Mouse (Mus musculus) hindbrain, embryonic 14.5 days (tissue): ENCODE results near the gene Gm20696. TPM values are rescaled to one million over a fixed set of nuclear protein-coding genes. Genes with fewer than 3 reads are reported as not detected.

Experiments
- ATAC-seq: fragments of 200-750 bp; cut with Nextera tagmentation; 2 replicates; pipeline ENCODE4 v1.8.0; 2017; ENCODE audit warnings: moderate number of reproducible peaks, mild to moderate bottlenecking, moderate TSS enrichment, moderate library complexity; ENCODE audit not compliant: low FRiP score
- DNase-seq: peaks from one replicate; pipeline ENCODE4 v3.0.0-alpha.2; 2015; ENCODE audit warnings: low spot score
- H3K27ac ChIP-seq: fragments of 300-500 bp; sonication (generic); 2 replicates; pipeline ENCODE4 v1.5.1; 2014; ENCODE audit warnings: mild to moderate bottlenecking, moderate library complexity
- H3K27me3 ChIP-seq: fragments of 300-500 bp; sonication (generic); 2 replicates; pipeline ENCODE4 v1.6.1; 2014; ENCODE audit warnings: mild to moderate bottlenecking, low read length, mixed read lengths; ENCODE audit not compliant: control insufficient read depth, insufficient read depth
- H3K36me3 ChIP-seq: fragments of 300-500 bp; sonication (generic); replicated peaks from 2 replicates; pipeline ENCODE4 v1.6.1; 2014; ENCODE audit not compliant: control insufficient read depth, insufficient read depth
- H3K4me1 ChIP-seq: fragments of 300-500 bp; sonication (generic); replicated peaks from 2 replicates; pipeline ENCODE4 v1.6.1; 2014; ENCODE audit warnings: antibody characterized with exemption, low read length, mixed read lengths; ENCODE audit not compliant: control insufficient read depth, insufficient read depth
- H3K4me2 ChIP-seq: fragments of 300-500 bp; sonication (generic); replicated peaks from 2 replicates; pipeline ENCODE4 v1.6.1; 2014; ENCODE audit warnings: mild to moderate bottlenecking, moderate library complexity
- H3K4me3 ChIP-seq: fragments of 300-500 bp; sonication (generic); replicated peaks from 2 replicates; pipeline ENCODE4 v1.5.1; 2014; ENCODE audit warnings: mild to moderate bottlenecking, low read length
- H3K9ac ChIP-seq: fragments of 300-500 bp; sonication (generic); 2 replicates; pipeline ENCODE4 v1.6.1; 2014
- H3K9me3 ChIP-seq: fragments of 300-500 bp; sonication (generic); 2 replicates; pipeline ENCODE4 v1.6.1; 2016; ENCODE audit warnings: low read length; ENCODE audit not compliant: control insufficient read depth
- WGBS: fragments of 180-500 bp; shearing (Covaris S2); extraction: QIAGEN DNeasy Blood & Tissue Kit; methylation state at CpG from one replicate; pipeline ENCODE4 v1.1.7; 2014; 5-methylcytosine and 5-hydroxymethylcytosine counted together
- polyA plus RNA-seq: library from polyadenylated mRNA; unstranded; fragments of >200 nt; fragmentation: Nextera tagmentation; extraction: Ambion mirVana; gene quantifications from 2 replicates; pipeline ENCODE4 v1.2.1, GENCODE M21; 2014

The Gm20696 gene
- polyA plus RNA-seq, 1 experiment from 2014 or later, result 2.6 TPM

DNA sequence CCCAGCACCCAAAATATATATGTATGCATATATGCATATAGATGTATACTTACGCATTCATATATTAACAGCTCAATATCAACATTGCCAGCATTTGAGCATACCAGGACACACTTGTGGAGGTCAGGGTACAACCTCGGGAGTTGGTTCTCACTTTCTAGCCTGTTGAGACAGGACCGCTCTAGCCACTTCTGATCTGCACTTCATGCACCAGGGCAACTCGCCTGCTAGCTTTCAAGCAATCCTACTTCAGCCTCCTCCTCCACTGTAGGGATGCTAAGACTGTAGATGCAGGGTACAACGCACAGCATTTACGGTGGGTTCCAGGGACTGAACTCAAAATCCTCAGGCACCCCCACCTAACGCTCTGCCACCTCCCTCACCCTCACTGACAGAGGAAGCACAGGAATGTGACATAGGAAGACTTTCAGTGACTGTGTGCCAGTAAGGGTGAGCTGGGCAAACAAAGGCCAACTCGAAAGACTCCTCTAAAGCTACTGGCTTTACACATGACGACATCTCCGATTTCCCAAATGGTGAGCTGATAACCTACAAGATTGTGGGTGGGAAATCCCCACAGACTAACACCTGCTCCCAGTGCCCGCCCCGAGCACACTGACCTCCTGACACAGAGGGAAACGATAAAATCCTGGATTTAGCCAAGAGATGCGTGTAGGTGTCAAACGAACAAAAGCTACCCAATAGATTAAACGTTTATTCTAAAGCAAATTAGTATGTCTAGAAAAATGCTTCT lies 237.0 kb downstream of the Gm20696 start:
- DNase-seq (no peak), ATAC-seq (no peak)
- 0 out of 2 replicates have a peak, but pooled peaks cover 4% of the 10 kb centered on the region for H3K36me3 ChIP-seq
- no peak overlapping the region for H3K27ac ChIP-seq
- H3K9me3 ChIP-seq, result no peaks in the 10 kb centered on the region
- H3K4me1 ChIP-seq, result 0 out of 2 replicates have a peak, but pooled peaks cover 9% of the 10 kb centered on the region
- H3K9ac ChIP-seq, result no peak overlapping the region
- WGBS, result 83% methylated on average over 16 of the region's 16 CpGs
- no peaks in the 10 kb centered on the region for H3K27me3 ChIP-seq
- no peak overlapping the region for H3K4me3 ChIP-seq
- no peak overlapping the region for H3K4me2 ChIP-seq

DNA sequence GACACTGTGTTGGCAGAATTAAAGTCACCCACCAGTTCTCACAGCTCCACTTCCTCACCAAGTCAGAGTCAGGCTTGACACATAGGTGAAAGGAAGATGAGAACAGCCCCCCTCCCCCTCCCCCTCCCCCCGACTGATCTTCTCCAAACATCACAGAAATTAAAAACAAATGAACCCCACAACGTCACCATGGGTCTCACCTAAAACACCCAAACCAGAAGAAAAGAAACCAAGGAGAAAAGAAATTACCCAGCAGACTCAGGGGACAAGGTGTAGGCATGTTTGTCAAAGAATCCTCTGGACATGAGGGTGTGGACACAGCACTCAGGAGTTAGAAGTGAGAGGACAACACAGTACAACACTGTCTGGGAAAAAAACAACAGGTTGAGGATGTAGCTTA lies 237.6 kb downstream of the Gm20696 start:
- Histone ChIP-seq H3K4me2 (no peak overlapping the region), H3K27me3 (no peaks in the 10 kb centered on the region), H3K4me1 (0 out of 2 replicates have a peak, but pooled peaks cover 9% of the 10 kb centered on the region), H3K36me3 (no peaks in the 10 kb centered on the region), H3K27ac (no peak overlapping the region), H3K4me3 (no peak overlapping the region), H3K9me3 (no peaks in the 10 kb centered on the region), H3K9ac (no peak overlapping the region)
- DNase-seq (no peak), ATAC-seq (no peak)
- WGBS, result 87% methylated on average over 2 of the region's 2 CpGs

DNA sequence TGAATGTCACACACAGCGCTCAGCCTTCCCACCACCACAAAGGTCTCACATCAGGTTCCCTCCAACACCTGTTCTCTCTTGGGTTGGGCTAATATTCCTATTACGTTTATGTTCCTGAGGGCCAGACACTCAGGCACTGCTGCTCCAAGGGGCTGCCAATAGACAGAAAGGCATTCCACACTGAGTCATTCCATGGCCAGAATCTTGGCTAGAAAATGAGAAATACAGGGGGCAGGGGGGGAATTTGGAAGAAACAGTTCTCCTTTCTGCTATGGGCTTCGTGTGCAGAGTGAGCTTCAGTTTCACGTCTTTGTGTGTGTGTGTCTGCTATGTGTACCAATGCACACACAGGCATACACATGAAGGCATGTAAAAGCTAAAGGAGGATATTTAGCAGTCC lies 239.3 kb downstream of the Gm20696 start:
- DNase-seq, result no peak
- 83% methylated on average over 4 of the region's 4 CpGs for WGBS

DNA sequence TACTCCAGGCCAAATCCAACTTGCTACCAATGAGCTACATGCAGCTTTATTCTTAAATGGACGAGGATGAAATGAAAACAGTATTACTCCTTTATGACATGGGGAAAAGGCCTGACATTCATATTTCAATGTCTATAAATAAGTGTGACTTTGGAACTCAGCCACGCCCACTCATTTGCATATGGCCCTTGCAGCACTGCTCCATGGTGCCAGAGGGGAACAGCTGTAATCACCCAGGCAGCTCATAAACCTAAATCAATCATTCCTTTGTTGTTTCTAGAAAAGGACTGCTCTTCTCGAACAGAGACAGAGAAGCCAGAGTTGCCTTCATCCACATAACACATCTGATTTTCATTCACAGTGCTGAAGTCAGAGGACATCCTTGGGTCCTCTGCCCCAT lies 241.6 kb downstream of the Gm20696 start:
- WGBS, result 38% methylated on average over 3 of the region's 3 CpGs
- Histone ChIP-seq H3K4me2 (no peak overlapping the region), H3K4me1 (0 out of 2 replicates have a peak, but pooled peaks cover 5% of the 10 kb centered on the region), H3K36me3 (no peaks in the 10 kb centered on the region), H3K9ac (no peak overlapping the region), H3K27me3 (no peaks in the 10 kb centered on the region), H3K27ac (no peak overlapping the region), H3K4me3 (no peak overlapping the region), H3K9me3 (no peaks in the 10 kb centered on the region)
- ATAC-seq (no peak), DNase-seq (no peak)

More for the DNA sequence above, 239.3 kb downstream of the Gm20696 start:
- Histone ChIP-seq H3K4me1 (0 out of 2 replicates have a peak, but pooled peaks cover 9% of the 10 kb centered on the region), H3K27ac (no peak overlapping the region), H3K9me3 (no peaks in the 10 kb centered on the region), H3K27me3 (no peaks in the 10 kb centered on the region), H3K4me2 (no peak overlapping the region), H3K4me3 (no peak overlapping the region), H3K36me3 (no peaks in the 10 kb centered on the region), H3K9ac (no peak overlapping the region)
- no peak for ATAC-seq

DNA sequence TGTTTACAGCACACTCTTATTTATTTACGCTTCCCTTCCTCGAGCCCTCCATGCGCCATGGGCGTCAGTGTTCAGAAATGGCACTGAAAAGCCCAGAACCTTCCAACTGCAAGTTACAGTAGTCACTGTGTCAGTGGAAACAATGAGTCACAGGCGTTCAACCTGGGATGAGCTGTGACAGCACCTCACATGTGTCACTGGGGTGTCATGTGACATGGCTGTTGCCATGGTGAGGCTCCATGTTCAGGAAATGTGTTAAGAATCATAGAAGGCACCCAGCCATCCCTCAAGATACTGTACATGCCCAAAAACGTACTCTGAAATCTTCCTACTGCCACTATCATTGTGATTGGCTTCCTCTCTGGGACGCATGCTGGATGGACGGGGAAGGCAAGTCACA lies 245.9 kb downstream of the Gm20696 start:
- Histone ChIP-seq H3K4me3 (no peak overlapping the region), H3K36me3 (no peaks in the 10 kb centered on the region), H3K27me3 (no peaks in the 10 kb centered on the region), H3K4me1 (no peaks in the 10 kb centered on the region), H3K9ac (no peak overlapping the region), H3K9me3 (no peaks in the 10 kb centered on the region), H3K4me2 (no peak overlapping the region), H3K27ac (no peak overlapping the region)
- no peak for DNase-seq
- no peak for ATAC-seq
- 86% methylated on average over 8 of the region's 8 CpGs for WGBS

DNA sequence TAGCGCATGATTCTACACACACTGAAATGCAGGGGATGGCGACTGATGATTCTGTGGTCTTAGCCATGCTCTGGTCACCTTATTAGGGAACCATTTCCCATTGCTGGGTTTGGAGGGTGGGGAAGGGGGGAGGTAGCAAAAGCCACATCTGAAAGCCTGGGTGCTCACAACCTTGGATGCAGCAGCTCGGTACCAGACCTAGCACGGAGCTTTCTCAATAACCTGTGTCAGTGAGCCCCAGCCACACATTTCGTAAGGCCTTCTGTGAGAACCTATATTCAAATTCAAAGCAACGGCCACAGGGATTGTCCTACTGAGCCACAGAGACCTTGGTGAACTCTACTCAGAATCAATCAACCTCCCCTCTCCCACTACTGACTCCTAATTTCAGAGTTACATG lies 254.0 kb downstream of the Gm20696 start:
- Histone ChIP-seq H3K36me3 (no peaks in the 10 kb centered on the region), H3K9me3 (no peaks in the 10 kb centered on the region), H3K27me3 (no peaks in the 10 kb centered on the region), H3K4me1 (no peaks in the 10 kb centered on the region), H3K4me2 (no peak overlapping the region), H3K9ac (no peak overlapping the region), H3K4me3 (no peak overlapping the region), H3K27ac (no peak overlapping the region)
- no peak for ATAC-seq
- WGBS, result 85% methylated on average over 6 of the region's 6 CpGs
- no peak for DNase-seq

DNA sequence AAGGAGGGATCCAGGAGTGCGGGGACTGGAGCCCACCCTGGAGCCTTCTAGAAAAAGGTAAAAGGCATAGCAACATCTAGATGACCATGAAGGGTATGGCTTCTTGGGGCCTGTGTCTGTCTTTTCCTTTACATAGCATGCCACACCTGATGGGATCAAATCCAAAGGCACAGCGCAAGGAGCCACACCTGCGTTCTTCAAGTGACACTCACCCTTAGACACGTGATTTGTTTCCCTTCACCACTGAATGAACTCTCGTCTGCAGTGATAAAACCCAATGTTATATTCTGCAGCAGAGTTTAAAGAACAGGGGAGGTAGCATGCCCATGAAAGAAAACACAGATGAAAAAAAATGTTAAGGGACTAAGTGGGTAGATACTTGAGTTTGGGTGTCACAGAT lies 257.0 kb downstream of the Gm20696 start:
- DNase-seq (no peak), ATAC-seq (no peak)
- H3K27ac ChIP-seq, result no peak overlapping the region
- no peak overlapping the region for H3K9ac ChIP-seq
- 93% methylated on average over 5 of the region's 5 CpGs for WGBS
- H3K9me3 ChIP-seq, result no peaks in the 10 kb centered on the region
- peaks cover 4% of the 10 kb centered on the region; the same call in 1 of the 2 replicates for H3K4me1 ChIP-seq
- no peaks in the 10 kb centered on the region for H3K27me3 ChIP-seq
- H3K4me2 ChIP-seq, result no peak overlapping the region
- H3K36me3 ChIP-seq, result no peaks in the 10 kb centered on the region
- no peak overlapping the region for H3K4me3 ChIP-seq

DNA sequence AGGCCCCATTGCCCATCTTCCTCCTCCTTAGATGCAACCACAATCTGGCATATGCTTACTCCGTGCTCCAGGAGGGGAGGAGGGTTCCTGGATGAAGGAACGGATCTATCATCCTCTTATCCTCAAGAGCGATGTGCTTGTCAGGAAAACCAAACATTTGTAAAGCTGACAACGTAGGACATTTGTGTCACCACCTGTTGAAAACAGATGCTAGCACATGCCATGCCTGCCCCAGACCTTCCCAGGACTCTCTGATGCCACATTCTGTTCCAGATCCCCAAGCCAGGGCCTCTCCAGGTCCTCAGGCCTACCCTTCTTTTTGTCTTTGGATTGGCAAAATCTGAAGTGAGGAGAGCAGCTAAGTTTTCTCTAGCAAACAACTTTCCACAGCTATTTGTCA lies 257.7 kb downstream of the Gm20696 start:
- no peak overlapping the region for H3K27ac ChIP-seq
- no peak overlapping the region for H3K9ac ChIP-seq
- H3K4me2 ChIP-seq, result no peak overlapping the region
- no peaks in the 10 kb centered on the region for H3K9me3 ChIP-seq
- no peak overlapping the region for H3K4me3 ChIP-seq
- 84% methylated on average over 4 of the region's 4 CpGs for WGBS
- no peaks in the 10 kb centered on the region for H3K27me3 ChIP-seq
- no peaks in the 10 kb centered on the region for H3K36me3 ChIP-seq
- peaks cover 5% of the 10 kb centered on the region; the same call in 1 of the 2 replicates for H3K4me1 ChIP-seq
- no peak for ATAC-seq
- no peak for DNase-seq

DNA sequence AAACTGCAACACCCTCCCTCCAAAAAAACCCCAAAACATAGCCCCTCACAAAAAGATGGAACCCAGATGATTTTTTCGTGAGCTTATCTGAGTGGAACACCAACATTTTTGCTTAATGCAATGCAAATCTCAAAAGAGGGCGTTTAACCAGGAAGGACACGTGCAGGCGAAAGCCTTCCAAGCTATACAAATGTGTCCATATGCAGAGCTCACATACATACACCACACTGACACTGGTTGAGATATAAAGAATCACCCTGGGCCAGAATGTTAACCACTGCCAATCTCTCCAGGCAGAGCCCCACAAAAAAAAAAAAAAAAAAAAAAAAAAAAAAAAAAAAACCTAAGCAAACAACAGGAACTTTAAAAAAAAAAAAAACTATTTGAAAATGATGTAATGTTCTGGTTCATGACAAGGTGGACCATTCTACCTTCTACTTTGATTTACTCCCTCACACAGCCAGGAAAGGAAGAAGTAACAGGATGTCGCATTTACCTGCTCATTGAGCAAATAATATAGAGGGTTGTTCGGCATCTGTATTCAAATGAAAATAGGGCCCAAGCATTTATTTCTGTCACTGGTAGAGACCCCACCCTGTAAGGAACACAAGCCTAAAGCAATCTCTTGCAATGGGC lies 262.7 kb downstream of the Gm20696 start:
- Histone ChIP-seq H3K4me1 (peaks cover 5% of the 10 kb centered on the region; the same call in 1 of the 2 replicates), H3K27me3 (no peaks in the 10 kb centered on the region), H3K36me3 (no peaks in the 10 kb centered on the region; the same call in 1 of the 2 replicates), H3K27ac (no peak overlapping the region), H3K9me3 (no peaks in the 10 kb centered on the region), H3K9ac (no peak overlapping the region), H3K4me3 (no peak overlapping the region), H3K4me2 (no peak overlapping the region)
- ATAC-seq, result no peak
- 85% methylated on average over 6 of the region's 6 CpGs for WGBS
- DNase-seq, result no peak
